Comparison of ENCODE assay signal across 8 mouse cellular contexts in the genomic region with DNA sequence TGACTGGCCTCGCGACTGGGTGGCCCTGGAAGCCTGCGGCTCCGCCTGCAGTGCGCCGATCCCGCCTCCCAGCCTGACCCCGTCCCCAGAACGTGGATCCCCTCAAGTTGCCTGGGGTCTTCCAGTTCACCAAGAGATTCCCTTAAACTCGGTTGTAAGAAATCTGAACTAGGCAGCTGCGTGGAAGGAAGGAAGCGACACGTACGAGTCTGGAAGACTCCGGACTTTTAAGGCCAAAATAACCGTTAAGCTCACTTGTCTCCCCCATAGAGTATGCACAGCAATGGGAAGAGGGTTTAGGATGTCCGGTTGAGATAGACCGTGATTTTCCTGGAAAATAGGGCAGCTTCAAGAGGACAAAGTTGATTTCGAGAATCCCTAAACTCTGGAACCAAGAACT. TPM values are rescaled to one million over a fixed set of nuclear protein-coding genes. Genes with fewer than 3 reads are reported as not detected.
DNase-seq lines count a peak whose midpoint lies in the region; ATAC-seq and TF ChIP-seq lines count a peak whose summit lies in the region.

No protein-coding gene starts in this region.

- no peak for DNase-seq in cerebellum, adult 2 months
- no peak for DNase-seq in cerebellum, postnatal 10 days
- no peak for DNase-seq in spleen, adult 2 months (ENCODE audit: low read depth in 1 of 2, low spot score in 2 of 2)
- no peak for DNase-seq in spleen, adult 12 weeks (ENCODE audit: low spot score)
- no peak for DNase-seq in stomach, postnatal 0 days (ENCODE audit: low spot score)
- no peak for DNase-seq in right cerebral cortex, adult 2 months (ENCODE audit: low spot score in 2 of 2)

- no peak for TF ChIP-seq CTCF in cerebellum, adult 2 months (IDR thresholded peaks at IDR 0.05; ENCODE audit: borderline replicate concordance, insufficient read depth, low read depth, low read length)
- TF ChIP-seq CTCF in spleen, adult 2 months (IDR thresholded peaks at IDR 0.05; ENCODE audit: extremely low read depth, insufficient read depth, insufficient read length, insufficient replicate concordance) = no peak
- no peak for TF ChIP-seq CTCF in stomach, postnatal 0 days (IDR thresholded peaks at IDR 0.05; ENCODE audit: low read depth)

- H3K27ac ChIP-seq in cerebellum, adult 2 months (ENCODE audit: insufficient read depth, low read length) = peak overlapping the region; percentile 93
- peak overlapping the region; percentile 94 for H3K27ac ChIP-seq in spleen, adult 2 months (ENCODE audit: insufficient read depth, low read length)
- peak overlapping the region; percentile 98 for H3K27ac ChIP-seq in limb, embryonic 15.5 days
- peak overlapping the region; percentile 86 for H3K27ac ChIP-seq in stomach, postnatal 0 days (replicated peaks)

- H3K9me3 ChIP-seq in limb, embryonic 15.5 days = no peaks in the 10 kb centered on the region
- no peaks in the 10 kb centered on the region for H3K9me3 ChIP-seq in stomach, postnatal 0 days (ENCODE audit: control insufficient read depth, low read length)

- peak overlapping the region; percentile 94 for H3K9ac ChIP-seq in limb, embryonic 15.5 days
- peak overlapping the region; percentile 89 for H3K9ac ChIP-seq in stomach, postnatal 0 days (ENCODE audit: low read length)

- TF ChIP-seq EP300 in stomach, postnatal 0 days (optimal IDR thresholded peaks at IDR 0.05) = no peak

- no peaks in the 10 kb centered on the region for H3K27me3 ChIP-seq in cerebellum, adult 2 months (ENCODE audit: control insufficient read depth, insufficient read depth, low read length)
- H3K27me3 ChIP-seq in spleen, adult 2 months (ENCODE audit: control insufficient read depth, insufficient read depth, low read length) = no peaks in the 10 kb centered on the region
- no peaks in the 10 kb centered on the region for H3K27me3 ChIP-seq in limb, embryonic 15.5 days
- no peaks in the 10 kb centered on the region for H3K27me3 ChIP-seq in stomach, postnatal 0 days (ENCODE audit: control insufficient read depth, insufficient read depth, low read length)

- WGBS in cerebellum, adult 2 months = 1% methylated on average over 19 of the region's 19 CpGs
- WGBS in spleen, adult 2 months = under 1% methylated on average over 19 of the region's 19 CpGs
- WGBS in limb, embryonic 15.5 days = 5% methylated on average over 19 of the region's 19 CpGs
- WGBS in stomach, postnatal 0 days = 4% methylated on average over 19 of the region's 19 CpGs

- peak overlapping the region; percentile 78 for H3K4me3 ChIP-seq in cerebellum, adult 2 months (replicated peaks; ENCODE audit: insufficient read depth, low read depth, low read length)
- H3K4me3 ChIP-seq in spleen, adult 2 months (ENCODE audit: extremely low read depth, insufficient read depth, insufficient read length) = peak overlapping the region; percentile 84
- peak overlapping the region; percentile 86 for H3K4me3 ChIP-seq in limb, embryonic 15.5 days
- peak overlapping the region; percentile 73 for H3K4me3 ChIP-seq in stomach, postnatal 0 days (ENCODE audit: low read depth, low read length)

- H3K4me2 ChIP-seq in limb, embryonic 15.5 days = peak overlapping the region; percentile 93
- H3K4me2 ChIP-seq in stomach, postnatal 0 days (replicated peaks; ENCODE audit: low read depth) = peak overlapping the region; percentile 99

- no peak for ATAC-seq in limb, embryonic 15.5 days (ENCODE audit: insufficient number of reproducible peaks, low FRiP score, low TSS enrichment, low read depth)
- no peak for ATAC-seq in stomach, postnatal 0 days (ENCODE audit: low FRiP score, low TSS enrichment)
- ATAC-seq in cerebellum, adult (ENCODE audit: insufficient number of reproducible peaks, low FRiP score, low TSS enrichment) = no peak

- H3K4me1 ChIP-seq in cerebellum, adult 2 months (ENCODE audit: control insufficient read depth, insufficient read depth, low read length) = peaks cover 23% of the 10 kb centered on the region; the same call in 1 of the 2 replicates
- H3K4me1 ChIP-seq in spleen, adult 2 months (ENCODE audit: control insufficient read depth, insufficient read depth, insufficient read length) = peaks cover 10% of the 10 kb centered on the region; the same call in 1 of the 2 replicates
- H3K4me1 ChIP-seq in limb, embryonic 15.5 days = peaks cover 53% of the 10 kb centered on the region
- H3K4me1 ChIP-seq in stomach, postnatal 0 days (replicated peaks; ENCODE audit: control insufficient read depth, insufficient read depth) = peaks cover 9% of the 10 kb centered on the region

- no peak for TF ChIP-seq POLR2A in cerebellum, adult 2 months (IDR thresholded peaks at IDR 0.05; ENCODE audit: borderline replicate concordance, insufficient read depth, low read length)
- TF ChIP-seq POLR2A in spleen, adult 2 months (IDR thresholded peaks at IDR 0.05; ENCODE audit: low read depth, low read length) = no peak

- H3K36me3 ChIP-seq in spleen, adult 2 months (ENCODE audit: control insufficient read depth, insufficient read depth, low read length) = peaks cover 3% of the 10 kb centered on the region; the same call in 1 of the 2 replicates
- no peaks in the 10 kb centered on the region for H3K36me3 ChIP-seq in limb, embryonic 15.5 days
- H3K36me3 ChIP-seq in stomach, postnatal 0 days (ENCODE audit: control insufficient read depth, insufficient read depth, low read length) = no peaks in the 10 kb centered on the region

RNA-seq across cellular contexts. Expression of a gene that starts 1.8 kb away (rescaled TPM):
- polyA plus RNA-seq in cerebellum, adult 2 months (2012; rRNA removed) = 2.6 and 3.1 TPM in 2 replicates
- 68.8 and 91.0 TPM in 2 replicates for polyA plus RNA-seq in spleen, adult 2 months (2012; rRNA removed)
- 7.2 and 10.1 TPM in 2 replicates for polyA plus RNA-seq in limb, embryonic 15.5 days (2015; fragmentation: Nextera tagmentation; extraction: Ambion mirVana)
- polyA plus RNA-seq in stomach, postnatal 0 days (2015; fragmentation: Nextera tagmentation; extraction: Ambion mirVana) = 7.8 and 8.2 TPM in 2 replicates

RNA-seq across cellular contexts. Expression of a gene that starts 3.3 kb away (rescaled TPM):
- polyA plus RNA-seq in cerebellum, adult 2 months (2012; rRNA removed) = 69.5 and 72.3 TPM in 2 replicates
- polyA plus RNA-seq in spleen, adult 2 months (2012; rRNA removed) = 60.4 and 69.5 TPM in 2 replicates
- polyA plus RNA-seq in limb, embryonic 15.5 days (2015; fragmentation: Nextera tagmentation; extraction: Ambion mirVana) = 9.6 and 9.8 TPM in 2 replicates
- 4.3 and 4.6 TPM in 2 replicates for polyA plus RNA-seq in stomach, postnatal 0 days (2015; fragmentation: Nextera tagmentation; extraction: Ambion mirVana)

RNA-seq across cellular contexts. Expression of a gene that starts 9.8 kb away (rescaled TPM):
- polyA plus RNA-seq in cerebellum, adult 2 months (2012; rRNA removed) = 1.4 and 1.8 TPM in 2 replicates
- 5.2 and 5.3 TPM in 2 replicates for polyA plus RNA-seq in spleen, adult 2 months (2012; rRNA removed)
- 2.0 and 2.5 TPM in 2 replicates for polyA plus RNA-seq in limb, embryonic 15.5 days (2015; fragmentation: Nextera tagmentation; extraction: Ambion mirVana)
- 1.5 and 1.8 TPM in 2 replicates for polyA plus RNA-seq in stomach, postnatal 0 days (2015; fragmentation: Nextera tagmentation; extraction: Ambion mirVana)

RNA-seq across cellular contexts. Expression of a gene that starts 15.7 kb away (rescaled TPM):
- 125 and 137 TPM in 2 replicates for polyA plus RNA-seq in cerebellum, adult 2 months (2012; rRNA removed)
- 54.1 and 61.8 TPM in 2 replicates for polyA plus RNA-seq in spleen, adult 2 months (2012; rRNA removed)
- 107 and 111 TPM in 2 replicates for polyA plus RNA-seq in limb, embryonic 15.5 days (2015; fragmentation: Nextera tagmentation; extraction: Ambion mirVana)
- polyA plus RNA-seq in stomach, postnatal 0 days (2015; fragmentation: Nextera tagmentation; extraction: Ambion mirVana) = 82.9 and 83.6 TPM in 2 replicates

RNA-seq across cellular contexts. Expression of a gene that starts 16.2 kb away (rescaled TPM):
- polyA plus RNA-seq in cerebellum, adult 2 months (2012; rRNA removed) = 172 and 179 TPM in 2 replicates
- 156 and 187 TPM in 2 replicates for polyA plus RNA-seq in spleen, adult 2 months (2012; rRNA removed)
- 45.8 and 50.6 TPM in 2 replicates for polyA plus RNA-seq in limb, embryonic 15.5 days (2015; fragmentation: Nextera tagmentation; extraction: Ambion mirVana)
- 27.6 and 31.3 TPM in 2 replicates for polyA plus RNA-seq in stomach, postnatal 0 days (2015; fragmentation: Nextera tagmentation; extraction: Ambion mirVana)
